Mouse (Mus musculus): ENCODE data around the gene Casp6. TPM values are rescaled to one million over a fixed set of nuclear protein-coding genes. Genes with fewer than 3 reads are reported as not detected.

The Casp6 gene
- polyA plus RNA-seq, 1 experiment = 48.0 TPM

- DNase-seq (ENCODE audit: low spot score) = no peak
Observed at GRCm38 (mm10) chr3:129923581-129923980, 22.4 kb downstream of the Casp6 start.

GRCm38 (mm10) chr3:129925861-129926260 is 24.6 kb downstream of the Casp6 start:
- no peak for DNase-seq (ENCODE audit: low spot score)

DNA sequence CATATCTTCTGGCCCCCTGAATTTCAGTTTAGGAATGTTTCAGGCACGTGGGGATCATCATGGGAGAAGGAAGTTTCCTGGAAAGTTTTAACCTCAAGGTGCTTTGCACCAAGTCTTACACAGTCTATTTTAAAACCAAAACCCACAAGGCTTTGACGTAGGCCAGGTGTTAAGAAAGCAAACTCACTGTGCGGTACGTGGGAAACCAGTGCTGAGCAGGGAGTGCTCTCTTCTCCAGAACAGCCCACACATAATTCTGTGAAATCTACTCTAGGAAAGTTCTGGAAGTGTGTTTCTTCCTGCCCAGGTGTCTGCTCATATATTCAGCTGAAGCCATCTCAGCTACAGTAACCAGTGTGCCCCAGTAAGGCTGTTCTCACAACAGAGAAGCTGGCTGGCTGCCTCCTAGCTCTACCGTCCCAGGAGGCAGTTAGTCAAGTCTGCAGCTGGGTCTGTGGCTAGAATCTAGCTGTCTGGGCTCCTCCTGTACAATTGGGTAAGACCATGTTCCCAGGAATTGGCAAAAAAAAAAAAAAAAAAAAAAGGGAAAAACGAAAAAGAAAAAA is 29.1 kb downstream of the Casp6 start:
- no peak for DNase-seq (ENCODE audit: low spot score)

DNA sequence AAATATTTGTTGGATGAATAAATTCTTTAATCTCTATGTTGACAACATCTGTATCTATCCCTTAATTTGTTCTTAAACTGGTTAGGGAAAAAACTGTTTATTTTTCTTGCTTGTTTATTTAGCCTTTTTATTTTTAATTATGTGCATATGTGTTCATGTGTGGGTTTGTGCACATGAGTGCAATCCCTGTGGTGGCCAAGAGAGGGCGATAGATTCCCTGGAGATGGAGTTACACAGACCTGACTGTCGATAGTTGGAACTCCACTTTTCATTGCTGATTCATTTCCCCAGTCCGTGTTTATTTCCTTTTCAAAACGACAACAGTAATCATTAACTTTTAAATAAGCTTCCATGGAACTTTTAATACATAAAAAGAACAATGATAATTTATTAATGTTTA is 31.2 kb downstream of the Casp6 start:
- no peak for DNase-seq (ENCODE audit: low spot score)

GRCm38 (mm10) chr3:129936561-129936960 is 35.3 kb downstream of the Casp6 start:
- DNase-seq (ENCODE audit: low spot score) = no peak

DNA sequence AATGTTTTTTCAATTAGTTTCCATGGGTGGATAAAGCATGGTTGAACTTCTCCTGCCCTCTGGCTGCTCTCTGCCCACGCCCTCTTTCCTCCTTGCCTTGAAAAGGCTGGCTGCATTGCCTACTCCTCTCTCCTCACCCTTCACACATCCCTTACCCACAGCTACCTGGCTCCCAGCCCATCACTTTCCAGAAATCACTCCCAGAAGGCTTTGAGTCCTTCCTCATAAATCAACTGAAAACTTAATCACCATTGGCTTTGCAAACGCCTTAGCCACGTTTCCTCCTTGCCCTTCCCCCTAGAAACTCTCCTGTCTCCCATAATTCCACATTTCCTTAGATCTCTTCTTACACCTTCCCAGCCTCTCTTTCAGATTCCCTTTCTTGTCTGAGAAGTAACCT is 36.6 kb downstream of the Casp6 start:
- DNase-seq (ENCODE audit: low spot score) = no peak

- DNase-seq (ENCODE audit: low spot score) = no peak
Observed at GRCm38 (mm10) chr3:129939058-129939457, 37.8 kb downstream of the Casp6 start.

DNA sequence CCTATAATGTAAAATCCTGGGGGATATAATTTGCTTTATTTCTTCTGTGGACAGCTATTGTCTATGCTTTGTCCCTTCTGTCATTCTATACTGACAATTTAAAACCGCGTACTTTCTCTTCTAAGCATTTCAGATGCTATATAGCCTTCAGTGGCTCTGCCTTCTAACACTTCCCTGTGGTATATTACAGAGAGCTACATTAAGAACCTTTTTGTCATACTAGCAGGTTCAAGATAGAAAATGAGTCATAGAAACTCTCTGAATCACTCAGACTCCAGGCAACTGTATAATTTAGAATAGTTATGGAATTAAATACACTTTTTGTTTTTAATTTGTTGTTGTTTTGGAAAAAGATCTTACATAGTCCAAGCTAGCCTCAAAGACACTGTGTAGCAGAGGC is 39.6 kb downstream of the Casp6 start:
- DNase-seq (ENCODE audit: low spot score) = no peak

- no peak for DNase-seq (ENCODE audit: low spot score)
Observed at GRCm38 (mm10) chr3:129941291-129941690, 40.1 kb downstream of the Casp6 start.

DNA sequence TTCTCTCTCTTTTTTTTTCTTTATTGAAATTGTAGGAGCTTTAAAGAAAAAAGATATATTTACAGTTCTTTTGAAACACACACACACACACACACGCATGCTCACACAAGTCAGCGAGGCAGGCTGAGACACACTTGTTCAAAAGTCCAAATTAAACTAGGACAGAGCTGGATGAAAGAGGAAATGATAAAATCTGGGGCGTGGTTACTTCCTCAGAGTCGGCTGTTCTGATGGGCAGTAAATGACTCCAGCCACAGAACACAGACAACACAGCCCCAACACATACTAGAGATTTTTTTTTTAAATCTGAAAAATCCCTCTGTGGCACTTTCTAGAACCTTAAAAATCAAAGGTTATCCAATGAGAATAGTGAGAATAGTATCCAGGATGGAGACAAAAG is 42.6 kb downstream of the Casp6 start:
- DNase-seq (ENCODE audit: low spot score) = no peak

DNA sequence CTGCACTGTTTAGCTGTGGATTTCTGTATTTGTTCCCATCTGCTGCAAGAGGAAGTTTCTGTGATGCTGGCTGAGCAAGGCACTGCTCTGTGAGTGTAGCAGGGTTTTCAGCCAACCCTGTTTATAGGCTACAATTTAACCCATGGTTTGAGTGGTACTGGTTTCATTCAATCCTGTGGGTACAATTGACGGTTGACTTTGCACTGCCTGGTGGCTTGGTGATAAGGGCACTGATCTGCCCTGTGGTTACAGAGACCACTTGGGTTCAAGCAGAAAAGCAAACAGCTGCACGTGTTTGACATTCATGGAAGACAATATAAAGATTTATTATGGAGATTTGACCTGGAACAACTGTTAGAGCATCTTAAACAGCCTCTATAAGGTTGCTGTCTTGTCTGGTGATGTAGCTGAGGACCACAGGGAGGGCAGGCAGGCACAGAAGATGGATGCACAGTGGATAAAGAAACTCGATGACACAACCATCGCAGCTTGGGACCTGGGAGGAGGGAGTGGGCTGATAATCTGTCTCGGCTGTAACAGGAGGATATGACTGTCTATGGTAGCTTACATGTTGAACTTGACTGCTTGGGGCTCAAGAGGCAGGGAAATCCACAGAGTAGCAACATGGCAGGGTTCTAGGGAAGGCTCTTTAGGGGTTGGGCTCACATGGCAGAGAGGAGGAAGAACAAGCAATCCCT is 45.1 kb downstream of the Casp6 start:
- DNase-seq (ENCODE audit: low spot score) = no peak

GRCm38 (mm10) chr3:129948359-129948758 is 47.1 kb downstream of the Casp6 start:
- no peak for DNase-seq (ENCODE audit: low spot score)

DNA sequence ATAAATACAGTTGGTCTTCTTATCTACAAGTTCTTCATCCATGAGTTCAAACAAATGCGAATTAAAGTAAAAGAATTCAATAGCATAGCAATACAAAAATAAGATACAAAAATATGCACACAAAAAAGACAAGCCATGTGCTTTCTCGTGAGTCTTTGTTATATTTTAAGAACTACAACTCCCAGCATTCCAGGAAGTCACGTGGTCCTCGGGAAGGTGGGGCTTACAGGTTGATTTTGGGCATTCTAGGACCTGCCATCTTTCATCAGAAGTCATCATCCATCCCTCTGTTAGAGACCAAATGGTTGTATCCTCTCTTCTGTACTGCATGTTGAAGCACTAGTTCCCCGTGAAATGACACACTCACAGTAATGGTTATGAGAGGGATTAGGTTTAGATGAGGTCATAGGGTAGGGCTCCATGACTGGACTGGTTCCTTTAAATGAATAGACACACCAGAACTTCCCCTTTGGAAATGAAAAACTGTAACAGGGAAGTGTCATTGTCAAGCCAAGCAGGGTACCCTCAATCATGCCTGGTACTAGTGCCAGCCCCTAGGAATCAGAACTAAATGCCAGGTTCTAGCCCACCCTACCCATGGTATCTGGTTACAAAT is 48.0 kb downstream of the Casp6 start:
- no peak for DNase-seq (ENCODE audit: low spot score)

GRCm38 (mm10) chr3:129953296-129953695 is 52.1 kb downstream of the Casp6 start:
- no peak for DNase-seq (ENCODE audit: low spot score)

DNA sequence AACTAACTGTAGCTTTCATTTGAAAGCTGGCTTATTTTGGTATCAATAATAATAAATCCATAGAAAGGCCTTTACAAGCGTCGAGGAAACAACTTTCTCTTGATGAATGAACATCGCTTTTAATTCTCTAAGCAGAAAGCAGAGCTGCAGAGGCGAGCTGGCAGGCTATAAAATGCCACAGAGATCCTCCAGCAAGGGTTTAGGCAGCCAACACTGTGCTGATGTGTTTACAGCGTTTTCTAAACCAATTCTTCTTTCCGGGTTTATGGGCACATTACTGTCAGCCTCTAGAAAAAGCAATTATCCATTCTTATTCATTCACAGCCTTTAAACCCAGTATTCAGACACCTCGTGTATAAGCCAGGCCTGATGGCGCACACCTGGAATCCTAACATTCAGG is 61.3 kb downstream of the Casp6 start:
- DNase-seq (ENCODE audit: low spot score) = no peak

Other genes starting within 250 kb of the Casp6 start
- gene Egf, start 146.1 kb upstream of the Casp6 start, polyA plus RNA-seq (2012; rRNA removed) = 2.2 and 2.4 TPM in 2 replicates
- 0.12 and 0.16 TPM in 2 replicates for gene Lrit3, start 97.4 kb upstream of the Casp6 start, polyA plus RNA-seq (2012; rRNA removed)
- 0.19 and 0.24 TPM in 2 replicates for gene Rrh, start 78.8 kb upstream of the Casp6 start, polyA plus RNA-seq (2012; rRNA removed)
- 42.3 and 44.0 TPM in 2 replicates for gene Gar1, start 70.0 kb upstream of the Casp6 start, polyA plus RNA-seq (2012; rRNA removed)
- gene Cfi, start 65.5 kb upstream of the Casp6 start, polyA plus RNA-seq (2012; rRNA removed) = 0.34 and 0.39 TPM in 2 replicates
- gene Pla2g12a, start 22.8 kb upstream of the Casp6 start, polyA plus RNA-seq (2012; rRNA removed) = 20.2 and 23.8 TPM in 2 replicates
- 12.2 and 12.5 TPM in 2 replicates for gene Mcub, start 68.8 kb downstream of the Casp6 start, polyA plus RNA-seq (2012; rRNA removed)
- gene Sec24b, start 160.1 kb downstream of the Casp6 start, polyA plus RNA-seq (2012; rRNA removed) = 60.6 and 63.7 TPM in 2 replicates
- 23.1 and 24.7 TPM in 2 replicates for gene Col25a1, start 230.1 kb downstream of the Casp6 start, polyA plus RNA-seq (2012; rRNA removed)

Measured in urinary bladder, adult 2 months (tissue).